Mouse (Mus musculus) kidney, postnatal 25 days (tissue): ENCODE data around the gene Fam71f1.
"Not testable (repeated sequence)": the region's sequence is repeated elsewhere in the genome, so short reads cannot be mapped to it uniquely, and the experiment has no call there.

Experiments
- DNase-seq, 2 experiments: peaks; one replicate each; pipeline ENCODE4 v3.0.0; 2021; ENCODE audit warnings: mixed read lengths in 2 of 2

Gene Fam71f1

DNA sequence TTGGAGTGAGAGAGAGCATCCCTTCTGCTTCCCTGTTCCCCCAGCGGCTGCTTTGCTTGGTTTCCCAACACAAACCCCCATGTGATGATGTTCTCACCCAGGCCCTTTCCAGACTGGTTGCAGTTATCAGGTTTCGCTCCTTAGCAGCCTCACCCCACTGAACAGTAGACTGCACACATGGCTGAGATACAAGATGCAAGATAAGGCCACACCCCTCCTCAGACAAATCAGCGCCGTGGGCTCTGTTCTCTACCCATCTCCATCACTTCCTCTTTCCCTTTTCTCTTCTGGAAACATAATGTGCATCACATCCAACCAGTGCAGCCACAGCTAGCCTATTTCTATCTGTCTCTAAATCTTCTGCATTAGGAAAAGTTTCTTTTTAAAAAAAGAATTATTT is 10.6 kb downstream of the Fam71f1 start:
- no peak for DNase-seq

DNA sequence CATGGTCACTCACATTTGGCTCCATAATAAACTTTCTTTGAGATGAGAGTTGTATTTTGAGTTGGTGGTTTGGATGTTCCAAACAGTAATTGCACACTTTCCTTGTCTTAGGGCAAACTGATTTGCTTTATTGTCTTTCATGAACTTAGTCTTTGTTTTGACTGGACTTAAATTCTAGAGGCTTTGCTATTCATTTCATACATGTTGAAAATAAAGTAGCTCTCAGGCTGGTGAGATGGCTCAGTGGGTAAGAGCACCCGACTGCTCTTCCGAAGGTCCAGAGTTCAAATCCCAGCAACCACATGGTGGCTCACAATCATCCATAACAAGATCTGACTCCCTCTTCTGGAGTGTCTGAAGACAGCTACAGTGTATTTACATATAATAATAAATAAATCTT is 27.6 kb downstream of the Fam71f1 start:
- DNase-seq = not testable (repeated sequence)

DNA sequence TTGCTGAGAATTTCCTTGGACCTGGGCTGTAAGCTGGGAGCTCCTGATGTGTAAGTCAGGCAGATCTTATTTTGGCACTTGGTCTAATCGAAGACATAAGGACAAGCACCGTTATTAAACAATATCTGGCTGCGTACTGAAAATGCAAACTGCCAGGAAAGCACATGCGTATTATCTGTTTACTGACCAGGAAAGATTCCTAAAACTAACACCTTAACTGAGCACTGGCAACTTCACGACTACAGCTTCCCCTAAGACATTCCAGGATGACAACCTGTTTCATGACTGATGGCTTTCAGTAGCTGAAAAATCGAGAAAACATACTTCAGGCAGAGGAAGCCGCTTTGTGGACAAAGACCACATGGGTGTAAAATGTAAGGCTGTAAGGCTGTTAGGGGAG is 28.2 kb downstream of the Fam71f1 start:
- no peak for DNase-seq

DNA sequence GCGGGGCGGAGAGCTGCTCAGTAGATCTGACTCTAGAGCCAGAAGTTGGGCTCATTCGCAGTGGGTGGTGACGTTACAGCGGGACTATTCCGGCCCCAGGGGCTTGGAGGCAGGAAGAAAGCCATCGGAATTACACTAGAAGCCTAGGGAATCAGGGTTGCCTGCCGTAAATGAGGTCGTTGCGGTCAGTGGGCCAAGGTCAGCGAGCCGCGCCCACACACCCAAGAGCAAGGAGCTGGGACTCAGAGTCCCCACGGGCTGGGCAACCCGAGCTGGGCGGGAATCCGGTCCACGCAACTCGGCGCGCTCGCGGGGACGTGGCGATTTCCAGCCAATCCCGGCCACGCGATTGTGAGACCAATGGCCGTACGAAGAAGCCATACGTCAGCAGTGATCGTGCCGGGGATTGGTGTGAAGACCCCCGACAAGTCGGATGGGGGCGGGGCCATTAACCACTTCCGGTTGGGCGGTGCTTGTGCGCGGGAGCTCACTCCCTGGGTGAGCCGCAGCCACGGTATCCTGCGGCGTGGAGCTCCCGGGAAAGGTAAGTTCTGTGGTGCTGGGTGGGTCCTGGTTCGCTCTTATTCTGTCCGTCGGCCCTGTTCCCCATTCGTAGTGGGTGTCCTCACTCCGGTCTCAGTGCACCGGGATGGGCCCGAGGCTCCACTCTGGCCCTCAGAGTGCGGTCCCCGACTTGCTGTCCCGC is 28.9 kb downstream of the Fam71f1 start, which contains the start of gene Calu:
Gene Calu, plus strand, starts transcription at position 405 of the 706 bp plus-strand sequence.
- peak; percentile 100 for DNase-seq

DNA sequence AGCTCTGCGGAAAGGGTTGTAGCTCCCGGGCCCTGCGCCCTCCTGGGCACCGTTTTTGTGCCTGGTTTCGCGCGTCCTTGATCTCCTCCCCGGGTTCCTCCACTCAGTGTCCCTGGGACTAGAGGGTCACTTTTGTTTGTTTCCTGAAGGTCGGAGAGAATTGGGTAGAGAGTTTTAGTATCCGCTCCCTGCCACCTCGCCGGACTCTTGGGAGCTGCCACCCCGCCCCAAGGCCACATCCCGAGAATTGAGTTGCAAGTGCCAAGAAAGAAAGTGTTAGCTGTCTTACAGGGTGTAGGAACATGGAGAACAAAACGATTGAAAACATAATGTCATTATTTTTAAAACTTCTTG is 29.4 kb downstream of the Fam71f1 start:
- no peak for DNase-seq

DNA sequence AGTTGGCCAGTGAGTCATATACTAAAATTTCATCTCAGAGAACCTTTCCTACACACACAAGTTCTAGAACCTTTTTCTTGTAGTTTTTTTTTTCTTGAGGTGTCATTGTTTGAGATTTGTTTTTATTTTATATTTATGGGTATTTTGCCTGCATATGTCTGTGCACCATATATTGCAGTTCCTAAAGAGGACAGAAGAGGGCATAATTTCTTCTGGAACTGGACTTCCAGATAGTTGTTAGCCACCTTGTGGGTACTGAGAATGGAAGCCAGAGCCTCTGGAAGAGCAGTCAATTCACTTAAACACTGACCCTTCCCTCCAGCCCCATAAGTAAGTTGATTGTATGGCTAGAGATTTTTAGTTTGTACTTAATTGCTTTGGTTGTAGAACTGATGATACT is 32.7 kb downstream of the Fam71f1 start:
- no peak for DNase-seq

DNA sequence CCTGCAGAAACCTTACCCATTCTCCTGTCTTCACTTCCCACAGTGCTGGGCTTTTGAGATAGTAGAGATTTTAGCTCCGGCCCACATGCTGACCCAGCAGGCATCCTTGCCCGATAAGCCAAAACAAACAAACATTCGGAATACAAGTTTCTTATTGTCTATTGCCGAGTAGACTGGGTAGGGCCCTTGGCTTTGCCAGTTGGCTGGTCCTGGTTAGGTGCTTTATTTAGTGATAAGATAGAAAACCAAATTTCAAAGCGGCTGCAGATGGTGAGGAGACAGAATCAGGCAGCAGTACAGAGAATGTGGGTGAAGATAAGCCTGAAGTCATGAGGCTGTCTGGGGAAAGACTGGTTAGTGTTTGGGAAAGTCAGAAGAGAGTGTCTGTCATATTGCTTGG is 33.9 kb downstream of the Fam71f1 start:
- no peak for DNase-seq

DNA sequence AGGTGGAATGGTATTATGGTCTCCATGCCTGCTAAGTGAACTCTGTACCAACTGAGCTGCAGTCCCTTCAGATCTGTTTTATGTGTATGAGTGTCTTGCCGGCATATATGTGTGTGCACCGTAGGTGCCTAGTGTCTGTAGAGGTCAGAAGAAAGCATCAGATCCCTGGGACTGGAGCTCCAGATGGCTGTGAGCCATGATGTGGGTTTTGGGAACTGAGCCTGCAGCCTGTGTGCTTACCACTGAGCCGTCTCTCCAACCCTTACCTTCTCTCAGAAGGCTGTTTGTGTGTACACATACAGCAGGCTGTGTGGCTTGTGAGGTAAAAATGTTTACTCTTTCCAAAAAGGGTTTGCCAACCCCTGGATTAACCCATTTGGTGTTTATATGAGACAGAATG is 40.4 kb downstream of the Fam71f1 start:
- no peak for DNase-seq

DNA sequence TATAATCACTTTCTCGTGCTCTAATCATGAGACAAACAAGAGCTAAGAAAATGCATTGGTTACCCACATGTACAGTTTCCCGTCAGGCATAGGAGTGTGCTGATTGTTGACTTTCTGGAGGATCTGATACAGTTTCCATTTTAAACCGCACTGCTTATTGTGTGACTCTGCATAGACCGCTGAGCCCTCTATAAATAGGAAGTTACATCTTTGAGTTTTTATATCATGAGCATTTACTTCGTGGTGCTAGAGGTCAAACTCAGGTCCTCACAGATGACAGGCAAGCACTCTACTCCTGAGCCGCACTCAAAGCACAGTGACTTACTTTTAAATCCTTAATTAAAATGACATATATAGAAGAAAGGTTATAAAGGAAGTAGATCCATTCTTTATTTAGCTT is 41.3 kb downstream of the Fam71f1 start:
- no peak for DNase-seq

DNA sequence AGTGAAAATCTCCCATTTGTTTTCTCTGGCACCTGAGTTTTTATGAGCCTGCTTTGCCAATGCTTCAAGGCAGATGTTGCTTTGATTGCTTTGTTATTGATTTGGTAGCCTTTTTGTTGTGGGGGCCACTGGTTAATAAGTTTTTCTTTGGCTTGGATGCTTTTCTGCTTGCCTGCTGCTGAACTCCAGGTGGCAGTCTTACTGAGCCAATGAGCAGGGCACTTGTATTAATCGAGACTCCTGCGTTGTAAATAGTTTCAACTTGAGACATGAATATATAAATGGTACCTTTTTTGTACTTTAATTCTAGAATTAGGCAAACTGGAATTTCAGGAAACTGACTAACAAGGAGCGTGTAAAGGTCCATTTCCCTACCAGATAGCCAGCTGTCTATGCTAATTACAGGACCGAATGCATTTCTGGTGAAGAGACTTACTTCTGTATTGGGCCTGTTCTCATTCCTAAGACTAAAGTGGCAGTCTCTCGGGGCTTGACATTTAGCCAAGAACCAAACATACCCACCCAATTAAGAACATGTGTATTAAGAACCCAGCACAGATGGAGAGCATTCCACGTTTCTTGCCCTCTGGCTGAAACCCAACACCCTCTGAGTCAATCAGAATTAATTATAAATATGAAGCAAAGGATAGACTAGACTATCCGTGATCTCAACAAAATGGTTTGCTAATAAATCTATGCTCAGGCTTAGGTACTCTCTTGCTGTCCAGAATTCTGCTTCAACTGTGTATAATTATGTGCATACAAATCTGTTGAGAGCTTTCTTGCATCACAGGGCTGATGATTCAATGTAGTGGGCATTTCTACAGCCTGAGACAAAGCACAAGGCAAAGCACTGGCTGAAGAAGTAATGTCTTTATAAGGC is 43.5 kb downstream of the Fam71f1 start:
- no peak for DNase-seq

DNA sequence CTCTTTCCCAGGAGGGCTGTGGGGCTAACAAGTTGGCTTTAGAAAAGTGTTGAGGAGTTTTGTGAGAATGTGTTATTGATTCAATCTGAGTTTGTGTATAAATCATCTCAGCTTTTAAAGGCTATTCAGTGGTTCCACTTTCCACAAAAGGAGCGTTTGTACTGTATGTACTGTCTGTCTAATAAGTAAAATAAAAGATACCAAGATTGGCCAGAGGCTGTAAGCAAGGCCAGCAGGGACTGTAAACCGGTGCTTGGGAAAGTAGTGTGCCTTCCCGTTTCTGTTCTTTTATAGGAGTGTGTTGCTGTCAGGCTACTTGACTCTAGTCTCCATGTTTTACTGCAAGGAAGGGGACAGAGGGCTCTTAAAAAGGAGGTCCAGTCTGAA is 44.2 kb downstream of the Fam71f1 start:
- no peak for DNase-seq

DNA sequence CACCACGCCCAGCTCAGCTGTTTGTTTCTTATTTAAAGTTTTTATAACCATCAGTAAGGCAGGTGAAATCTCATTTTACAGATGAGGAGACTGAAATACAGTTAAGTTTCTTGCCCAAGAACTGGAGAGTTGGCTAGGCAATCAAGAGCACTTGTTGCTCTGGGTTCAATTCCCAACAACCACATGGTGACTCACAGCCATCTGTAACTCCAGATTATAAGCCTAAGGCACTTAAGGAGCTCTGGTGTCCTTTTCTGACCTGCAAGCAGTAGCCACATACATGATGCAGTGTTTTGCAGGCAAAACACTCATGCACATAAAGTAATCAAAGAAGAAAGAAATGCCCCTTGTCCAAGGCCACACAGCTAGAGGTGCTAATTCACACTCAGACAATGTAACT is 46.3 kb downstream of the Fam71f1 start:
- DNase-seq = no peak

DNA sequence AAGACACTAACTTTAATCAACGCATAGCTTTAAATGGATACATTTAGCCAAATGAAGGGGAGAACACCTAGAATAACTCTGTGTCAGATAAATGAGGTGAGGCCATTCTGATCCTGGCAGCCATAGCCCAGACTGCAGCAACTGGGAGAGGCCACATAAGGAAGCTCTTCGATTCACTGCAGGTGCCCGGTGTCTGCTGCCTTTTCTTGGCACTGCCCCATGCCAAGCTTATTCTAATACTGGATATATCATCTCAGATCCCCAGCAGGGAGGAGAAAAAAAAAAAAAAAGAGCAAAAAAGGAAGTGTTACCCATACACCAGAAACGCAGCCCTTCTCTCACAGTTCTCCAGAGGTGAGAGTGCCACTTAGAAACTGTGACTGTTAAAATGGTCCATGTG is 58.4 kb downstream of the Fam71f1 start:
- DNase-seq = no peak

DNA sequence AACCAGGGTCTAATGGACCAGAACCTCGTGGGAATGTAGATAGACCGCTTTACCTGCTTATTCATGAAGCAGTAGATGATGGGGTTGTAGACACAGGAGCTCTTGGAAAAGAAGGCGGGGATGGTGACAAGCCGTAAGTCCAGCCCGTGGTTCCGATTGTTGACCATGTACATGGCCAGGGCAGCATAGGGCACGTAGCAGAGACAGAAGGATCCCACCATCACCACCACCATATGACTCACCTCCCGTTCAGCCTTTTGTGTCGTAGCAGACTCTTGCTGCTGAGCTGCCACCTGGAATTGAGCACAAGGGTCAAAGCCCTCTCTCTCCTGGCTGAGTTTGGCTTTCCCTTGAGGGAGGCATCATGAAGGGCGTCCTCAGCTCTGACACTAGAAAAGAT is 59.7 kb downstream of the Fam71f1 start:
- no peak for DNase-seq

DNA sequence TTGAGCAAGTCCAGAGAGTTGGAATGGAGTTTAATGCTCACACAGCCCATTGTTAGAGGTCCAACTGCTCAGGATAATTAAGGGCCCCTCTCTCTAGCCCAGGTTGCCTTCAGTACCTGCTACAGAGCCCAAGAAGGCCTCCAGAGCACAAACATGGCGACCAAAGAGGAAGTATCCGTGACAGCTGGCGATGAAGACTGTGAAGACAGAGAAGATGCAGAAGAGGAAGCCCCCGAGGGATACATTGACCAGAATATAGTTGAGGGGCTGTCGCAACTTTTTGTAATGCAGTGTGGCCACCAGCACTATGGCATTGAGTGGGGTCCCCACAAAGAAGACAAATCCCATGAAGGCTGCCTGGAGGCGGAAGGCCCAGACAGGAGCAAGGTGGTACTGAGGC is 61.0 kb downstream of the Fam71f1 start:
- no peak for DNase-seq

DNA sequence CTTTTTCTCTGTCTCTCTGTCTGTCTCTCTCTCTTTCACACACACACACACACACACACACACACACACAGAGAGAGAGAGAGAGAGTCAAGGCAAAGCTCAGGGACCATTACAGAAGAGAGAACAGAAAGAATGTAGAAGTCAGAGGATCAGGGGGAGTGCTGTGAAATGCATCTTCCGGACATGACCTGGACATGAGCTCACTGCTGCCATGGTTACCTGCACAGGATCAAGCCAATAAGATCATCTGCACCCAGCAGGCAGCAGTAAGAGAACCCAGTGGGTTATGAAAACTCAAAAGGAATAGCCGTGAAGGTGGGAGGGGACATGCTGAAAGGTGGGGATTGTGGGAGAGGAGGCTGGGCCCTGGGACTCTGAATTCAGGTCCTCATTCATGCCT is 63.5 kb downstream of the Fam71f1 start:
- no peak for DNase-seq
